Mouse (Mus musculus) lung, adult 18-20 months (tissue): Measurements from ENCODE around the gene Apoe.

ENCODE experiments used
- DNase-seq, 2 experiments: peaks; one replicate each; pipeline ENCODE4 v3.0.0; 2022; ENCODE audit warnings: mixed read lengths in 2 of 2

Apoe gene

DNA sequence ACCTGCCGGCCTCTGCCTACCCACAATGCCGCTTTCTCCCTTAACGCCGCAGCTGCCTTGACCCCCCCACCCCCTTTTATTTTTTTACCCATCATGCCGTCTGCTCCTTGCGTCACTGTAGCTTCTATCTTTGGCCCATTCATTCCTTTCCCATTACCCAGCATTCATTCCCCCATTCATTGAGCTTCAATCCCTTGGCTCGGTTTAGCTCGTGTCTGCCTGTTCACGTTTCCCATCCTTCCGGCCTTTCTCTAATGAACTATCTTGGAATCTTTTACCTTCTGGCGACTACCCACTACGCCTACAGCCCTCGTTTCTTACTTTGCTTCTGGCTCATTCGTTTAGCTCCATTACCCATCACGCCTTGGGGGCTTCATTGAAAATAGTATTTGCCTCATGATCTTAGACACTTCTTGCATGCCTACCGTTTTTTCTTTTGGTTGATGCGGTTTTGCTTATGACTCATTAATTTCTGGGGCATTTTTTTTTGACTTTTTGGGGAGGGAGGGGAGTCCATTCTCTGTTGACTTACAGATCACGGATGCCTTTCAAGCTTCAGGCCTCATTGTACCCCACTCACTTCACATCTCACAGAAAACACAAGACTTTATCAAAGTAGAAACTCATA, 17.2 kb upstream of the Apoe start:
- DNase-seq = no peak

DNA sequence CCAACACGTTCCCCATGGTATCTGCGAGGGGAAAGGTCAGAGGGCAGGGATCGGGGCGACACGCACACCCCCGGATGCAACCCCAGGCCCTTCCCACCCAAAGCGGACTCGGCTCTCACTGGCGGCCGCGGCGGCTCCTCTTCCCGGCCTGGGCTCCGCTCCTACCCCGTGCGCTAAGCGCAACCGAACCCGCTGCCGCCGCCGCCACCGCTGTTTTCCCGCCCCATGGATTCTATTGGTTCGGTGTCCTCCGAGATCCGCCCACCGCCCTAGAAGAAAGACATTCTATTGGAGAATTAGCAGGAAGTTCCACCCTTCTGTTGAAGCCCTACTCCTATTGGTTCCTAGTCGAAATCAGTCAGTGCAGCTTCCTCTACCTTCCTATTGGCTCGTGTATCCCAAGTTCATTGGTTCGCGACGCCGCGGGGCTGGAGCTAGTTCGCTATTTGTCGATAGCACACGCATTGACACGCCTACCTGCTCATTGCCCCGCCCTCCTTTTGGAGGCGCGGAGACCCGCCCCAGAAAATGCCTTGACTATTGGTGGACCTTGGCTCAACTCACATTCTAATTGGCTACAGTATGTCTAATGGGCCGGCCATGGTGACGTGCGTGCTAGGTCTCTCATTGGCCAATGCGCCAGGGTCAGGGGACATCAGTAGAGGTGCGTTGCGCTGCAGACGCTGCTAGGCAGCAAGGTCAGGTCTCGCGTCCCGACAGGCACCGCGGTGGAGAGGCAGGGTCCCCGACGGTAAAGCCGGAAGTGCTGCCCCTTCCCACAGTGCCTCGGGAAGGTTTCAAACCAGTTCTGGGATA, 16.5 kb upstream of the Apoe start, which contains the start of gene Tomm40:
TSS of gene Tomm40 (minus strand) at position 200 of the 816 bp plus-strand sequence.
- DNase-seq = peak; percentile 100

DNA sequence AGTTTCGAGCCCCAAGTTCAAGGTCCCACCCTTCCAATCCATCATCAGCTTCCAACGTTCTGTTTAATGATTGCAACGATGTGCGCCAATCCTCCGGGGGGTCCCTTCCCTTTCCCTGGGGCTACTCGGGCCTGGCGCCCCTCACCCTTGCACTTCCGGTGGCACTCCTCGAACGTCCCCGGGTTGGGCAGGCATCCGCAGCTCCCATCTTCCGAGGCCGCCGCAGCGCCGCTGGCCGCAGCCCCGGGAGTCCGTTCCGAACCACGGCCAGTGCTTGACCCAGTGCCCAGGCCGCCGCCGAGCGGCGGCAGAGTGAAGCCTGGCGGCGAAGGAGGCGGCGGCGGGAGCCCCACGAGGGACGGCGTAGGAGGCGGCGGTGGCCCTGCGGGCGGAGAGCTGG, 15.8 kb upstream of the Apoe start:
- no peak for DNase-seq

DNA sequence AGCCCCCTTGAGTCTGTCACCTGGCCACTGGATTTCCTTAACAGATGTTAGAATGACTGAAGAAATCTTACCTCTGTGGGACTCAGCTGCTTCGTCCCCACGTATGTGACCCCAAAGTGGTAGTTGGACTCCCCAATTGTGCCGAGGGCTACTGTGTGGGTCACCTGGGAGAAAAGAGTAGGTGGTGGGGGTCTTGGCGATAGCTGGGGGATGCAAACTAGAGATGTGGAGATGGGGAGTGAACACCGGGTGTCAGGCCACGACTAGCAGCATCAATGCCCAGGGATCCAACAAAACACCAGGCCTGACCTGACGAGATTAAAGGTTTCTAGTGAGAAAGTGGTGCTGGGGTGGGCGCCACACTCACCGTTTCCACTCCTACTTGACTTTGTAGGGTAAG, 14.6 kb upstream of the Apoe start:
- DNase-seq = no peak

DNA sequence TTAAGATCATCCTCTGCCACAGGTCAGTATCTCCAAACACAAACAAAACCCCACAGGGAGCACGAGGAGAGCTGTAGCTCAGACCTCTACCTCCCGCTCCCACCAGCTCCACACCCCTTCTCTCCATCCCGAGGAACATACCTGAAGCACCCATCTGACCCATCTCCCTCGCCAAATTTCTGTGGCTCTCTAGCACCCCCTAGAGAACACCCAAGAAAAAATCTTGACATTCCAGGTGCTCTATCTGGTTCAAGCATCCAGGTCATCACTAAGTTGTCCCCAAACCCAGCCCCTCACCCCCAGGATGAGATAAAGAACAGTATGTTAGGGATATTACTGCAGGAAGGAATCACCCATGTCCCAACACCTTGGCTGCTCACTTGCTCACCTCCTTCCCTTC, 14.2 kb upstream of the Apoe start:
- DNase-seq = no peak

DNA sequence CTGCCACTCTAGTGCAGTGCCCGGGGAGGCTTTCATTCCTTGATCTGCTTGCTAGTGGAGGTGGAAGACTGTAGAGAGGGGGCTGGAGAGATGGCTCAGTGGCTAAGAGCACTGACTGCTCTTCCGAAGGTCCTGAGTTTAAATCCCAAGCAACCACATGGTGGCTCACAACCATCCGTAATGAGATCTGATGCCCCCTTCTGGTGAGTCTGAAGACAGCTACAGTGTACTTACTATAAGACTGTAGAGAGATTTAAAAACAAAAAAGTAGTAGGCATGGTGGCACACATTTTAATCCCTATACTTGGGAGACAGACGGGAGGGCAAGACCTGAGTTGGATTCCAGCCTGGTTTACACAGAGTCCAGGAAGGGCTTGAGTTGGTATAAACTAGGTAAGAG, 13.4 kb upstream of the Apoe start:
- DNase-seq = no peak

DNA sequence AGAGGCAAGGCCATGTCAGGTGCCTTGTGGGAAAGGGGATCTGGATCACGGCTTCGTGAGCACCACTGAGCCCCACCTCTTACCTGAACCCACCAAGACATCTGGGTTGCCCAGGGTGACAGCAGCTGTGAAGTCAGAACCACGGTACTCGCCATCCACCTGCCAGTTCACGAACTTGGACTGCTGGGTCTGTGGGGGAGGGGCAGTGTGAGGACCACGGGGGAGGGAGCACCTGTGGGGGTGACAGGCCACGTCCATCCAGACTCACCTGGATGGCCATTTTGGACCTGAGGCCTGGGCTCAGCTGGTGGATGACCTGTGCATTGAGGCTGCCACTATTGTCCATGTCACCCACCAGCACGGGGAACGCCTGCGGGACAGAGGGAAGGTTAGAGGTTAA, 11.7 kb upstream of the Apoe start:
- no peak for DNase-seq

DNA sequence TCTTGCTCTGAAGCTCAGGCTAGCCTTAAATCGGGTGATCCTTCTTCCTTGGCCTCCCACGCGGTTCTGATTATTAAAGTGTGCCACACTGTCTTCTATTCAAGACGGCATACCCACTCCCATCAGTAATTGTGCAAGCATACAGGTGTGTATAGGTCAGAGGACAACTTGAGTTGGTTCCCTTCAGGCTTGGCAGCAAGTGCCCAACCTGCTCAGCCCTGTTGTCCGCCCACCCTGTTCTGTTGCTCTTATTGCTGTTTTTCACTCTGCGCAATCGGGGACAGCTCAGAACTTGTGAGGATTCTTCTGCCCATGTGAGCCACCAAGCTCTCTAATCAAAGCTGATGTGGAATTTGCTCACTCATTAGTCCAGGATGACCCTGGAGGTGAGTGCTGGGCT, 6.3 kb upstream of the Apoe start:
- no peak for DNase-seq

DNA sequence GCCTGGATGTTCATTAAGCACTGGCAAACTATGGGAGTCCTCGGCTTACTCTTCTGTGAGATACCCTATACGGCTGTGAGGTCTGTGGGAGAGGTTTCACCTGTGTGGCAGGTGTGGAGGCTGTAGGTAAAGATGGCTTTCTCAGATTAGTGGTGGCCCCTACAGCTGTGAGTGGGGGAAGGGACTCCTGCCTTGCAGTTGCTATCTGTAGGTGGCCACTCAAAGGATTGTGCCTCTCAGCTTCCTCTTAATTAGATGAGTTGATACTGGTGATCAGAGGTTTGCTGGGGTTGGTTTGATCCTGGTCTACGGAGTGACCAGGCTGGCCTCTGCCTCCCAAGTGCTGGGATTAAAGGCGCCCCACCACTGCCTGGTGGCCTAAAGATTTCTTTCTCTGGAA, 5.5 kb upstream of the Apoe start:
- DNase-seq = no peak

DNA sequence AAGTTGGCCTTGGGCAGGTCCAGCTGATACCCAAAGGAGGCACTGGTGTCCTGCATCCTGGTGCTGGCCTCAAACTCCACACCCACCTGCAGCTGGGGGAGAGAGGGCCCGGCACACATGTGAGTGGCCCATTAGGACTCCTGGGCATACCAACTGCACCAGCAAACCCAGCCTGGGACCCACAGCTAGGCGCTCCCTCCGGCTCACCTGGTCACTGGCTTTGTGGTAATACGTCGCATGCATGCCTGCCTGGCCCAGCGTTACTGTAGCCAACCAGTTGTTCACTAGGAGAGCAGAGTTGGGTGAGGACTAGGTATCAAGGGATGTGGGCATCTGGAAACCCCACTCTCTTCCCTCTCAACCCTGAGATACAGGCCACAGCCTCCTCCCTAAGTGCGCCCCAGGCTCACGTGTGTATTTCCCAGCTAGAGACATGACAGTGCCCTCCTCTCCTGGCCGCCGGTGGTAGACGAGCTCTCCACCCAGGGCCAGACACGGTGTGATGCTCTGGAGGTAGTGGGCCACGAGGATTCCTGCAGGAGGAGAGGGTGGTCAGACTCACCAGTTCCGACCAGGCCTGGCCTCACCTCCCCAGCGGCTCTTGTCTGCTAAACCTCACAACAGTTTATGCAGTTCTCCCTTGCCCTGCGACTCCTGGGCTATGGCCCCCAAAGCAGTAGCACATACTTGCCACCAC, 4.0 kb upstream of the Apoe start:
- no peak for DNase-seq

DNA sequence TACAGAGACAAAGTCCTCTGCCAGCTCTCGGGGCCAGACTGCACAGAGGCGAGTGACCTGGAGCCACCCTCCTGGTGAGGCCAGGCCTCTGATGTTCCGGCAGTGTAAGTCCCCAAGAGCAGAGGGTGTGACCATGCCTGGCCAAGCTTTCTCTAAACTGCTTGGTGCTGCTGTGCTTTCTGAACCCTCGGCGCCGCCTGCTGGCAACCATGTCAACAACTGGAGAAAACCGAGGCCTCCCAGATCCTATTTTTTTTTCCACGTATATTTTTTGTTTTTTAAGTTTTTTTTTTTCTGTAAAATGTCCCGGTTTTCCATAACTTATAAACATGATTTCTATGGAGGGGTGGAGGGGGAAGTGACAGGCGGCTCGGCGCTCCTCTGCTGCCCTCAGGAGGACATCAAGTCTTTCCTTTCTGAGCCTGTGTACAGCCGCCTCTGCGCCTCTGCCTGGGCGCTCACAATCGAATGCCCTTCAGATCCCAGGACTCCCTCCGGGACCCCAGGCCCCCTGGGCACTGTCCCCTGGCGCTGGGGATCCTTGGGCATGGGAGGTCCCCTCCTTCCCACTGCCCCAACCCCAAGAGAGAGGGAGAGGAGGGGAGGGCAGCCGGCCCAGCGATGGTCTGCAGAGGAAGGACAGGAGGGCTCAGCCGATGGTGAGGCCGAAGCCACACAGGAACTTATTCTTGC, 2.2 kb upstream of the Apoe start:
- peak; percentile 75 to 82 for DNase-seq

DNA sequence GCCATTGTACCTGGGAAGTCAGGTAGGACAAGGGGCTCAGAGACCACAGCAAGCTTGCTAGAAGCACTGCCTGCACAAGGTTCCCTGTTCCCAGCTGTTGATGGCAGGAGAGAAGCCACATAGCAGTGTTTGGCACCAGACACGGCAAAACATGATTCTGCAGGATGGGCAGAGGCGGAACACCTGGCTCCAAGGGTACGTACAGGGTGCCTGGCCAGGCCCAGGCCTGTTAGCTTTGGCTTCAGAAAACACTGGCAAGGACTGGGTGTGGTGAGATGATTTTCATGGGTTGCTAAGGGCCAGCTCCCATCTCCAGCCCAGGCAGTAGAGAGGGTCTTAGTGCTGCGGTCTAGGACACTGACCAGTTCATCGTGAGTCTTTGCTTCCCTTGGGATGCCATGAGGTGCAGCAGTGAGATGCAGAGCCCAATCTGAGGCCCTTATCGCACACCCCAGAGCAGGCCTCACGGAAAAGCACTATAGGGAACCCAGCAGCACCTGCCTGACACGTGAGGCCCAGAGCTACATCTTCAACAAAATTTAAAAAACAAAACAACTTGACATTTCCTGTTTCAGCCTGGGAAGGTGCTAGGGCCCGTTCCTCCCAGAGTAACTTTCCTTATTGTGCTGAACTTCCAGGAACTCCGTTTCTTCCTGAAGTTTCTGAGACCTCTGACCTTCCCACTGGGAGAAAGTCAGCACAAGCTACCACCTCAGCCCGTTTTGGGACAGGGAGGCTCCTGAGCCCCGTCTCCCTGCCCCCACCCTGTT, 1.5 kb upstream of the Apoe start:
- DNase-seq = no peak

DNA sequence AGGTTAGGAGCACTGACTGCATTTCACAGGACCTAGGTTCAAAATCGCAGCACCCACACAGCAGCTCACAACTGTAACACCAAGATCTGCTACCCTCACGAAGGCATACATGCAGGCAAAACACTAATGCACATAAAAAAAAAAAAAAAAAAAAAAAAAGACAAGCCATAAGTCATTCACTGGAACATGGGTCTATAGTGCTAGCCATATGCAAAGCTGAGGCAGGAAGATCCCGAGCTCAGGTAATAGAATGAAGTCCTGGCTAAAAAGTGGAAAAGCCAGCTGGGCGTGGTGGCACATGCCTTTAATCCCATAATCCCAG, 800 bp upstream of the Apoe start:
- DNase-seq = no peak

DNA sequence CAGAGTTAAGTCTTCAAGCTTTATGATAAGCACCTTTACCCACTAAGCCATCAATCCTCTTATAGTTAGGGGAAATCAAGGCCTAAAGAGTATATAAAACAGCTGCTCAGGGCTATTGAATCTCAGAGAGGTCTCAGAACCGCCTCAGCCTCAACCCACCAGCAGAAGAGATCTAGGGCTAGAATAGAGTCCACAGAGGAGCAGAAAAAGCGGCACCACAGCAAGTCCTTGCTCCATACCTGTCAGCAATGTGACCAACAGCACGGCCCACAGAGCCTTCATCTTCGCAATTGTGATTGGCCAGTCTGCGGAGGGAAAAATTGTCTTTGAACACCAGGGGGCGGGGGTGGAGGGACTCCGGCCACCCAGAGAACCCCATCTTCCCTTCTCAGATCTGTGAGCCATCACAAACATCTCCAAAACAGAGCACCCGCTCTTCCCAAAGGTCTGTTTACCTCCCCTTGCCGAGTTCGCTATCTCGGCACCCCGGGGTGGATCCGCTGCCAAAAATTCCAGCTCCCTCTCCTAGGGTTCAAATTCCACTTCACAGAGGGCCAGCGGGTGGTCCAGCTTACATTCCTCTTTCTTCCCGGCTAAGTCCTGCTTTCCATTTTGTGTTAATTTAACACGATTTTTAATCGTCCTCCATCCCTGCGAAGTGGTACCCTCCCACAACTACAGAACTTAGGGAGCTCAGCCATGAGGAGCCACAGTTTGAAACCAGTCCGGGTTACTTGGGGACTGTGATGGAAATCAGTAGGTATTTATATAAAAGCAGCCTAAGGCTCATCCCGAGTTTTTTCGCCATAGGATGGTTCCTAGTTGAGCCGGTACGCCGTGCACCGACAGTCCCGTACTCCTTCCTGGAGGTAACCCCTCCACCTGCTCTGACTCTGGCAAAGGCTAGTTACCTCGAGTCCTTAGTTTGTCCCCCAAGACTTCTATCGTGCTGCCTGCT, 760 bp downstream of the Apoe start:
- no peak for DNase-seq

DNA sequence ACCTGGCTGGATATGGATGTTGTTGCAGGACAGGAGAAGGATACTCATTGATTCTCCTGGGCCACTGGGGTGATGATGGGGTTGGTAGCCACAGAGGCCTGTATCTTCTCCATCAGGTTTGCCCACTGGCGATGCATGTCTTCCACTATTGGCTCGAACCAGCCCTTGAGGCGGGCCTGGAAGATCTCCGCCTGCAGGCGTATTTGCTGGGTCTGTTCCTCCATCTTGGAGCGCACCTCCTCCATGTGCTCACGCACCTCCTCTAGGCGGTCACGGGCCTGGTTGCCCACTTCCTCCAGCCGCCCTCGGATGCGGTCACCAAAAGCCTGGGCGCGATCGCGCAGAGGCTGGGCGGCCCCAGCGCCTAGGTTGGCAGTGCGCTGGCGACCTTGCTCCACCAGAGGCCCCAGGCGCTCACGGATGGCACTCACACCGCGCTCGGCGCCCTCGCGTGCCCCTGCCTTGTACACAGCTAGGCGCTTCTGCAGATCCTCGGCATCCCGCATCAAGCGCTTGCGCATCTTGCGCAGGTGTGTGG, 2.6 kb downstream of the Apoe start:
- DNase-seq = no peak

DNA sequence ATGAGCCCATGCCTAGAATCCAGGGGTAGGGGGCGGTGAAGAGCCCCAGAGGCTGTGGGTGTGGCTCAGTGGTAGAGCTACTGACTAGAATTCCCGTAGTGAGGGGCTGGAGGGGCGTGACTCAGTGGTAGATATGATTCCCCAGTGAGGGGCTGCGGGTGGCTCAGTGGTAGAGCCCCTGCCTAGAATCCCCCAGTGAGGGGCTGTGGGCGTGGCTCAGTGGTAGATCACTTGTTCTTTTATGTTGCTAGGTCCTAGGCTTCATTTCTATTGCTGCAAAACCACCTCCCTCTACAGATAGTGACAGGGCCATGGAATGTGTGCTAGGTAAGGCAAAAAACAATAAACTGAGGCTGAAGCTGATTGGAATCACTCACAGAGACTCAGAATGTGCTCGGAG, 3.1 kb downstream of the Apoe start:
- no peak for DNase-seq

DNA sequence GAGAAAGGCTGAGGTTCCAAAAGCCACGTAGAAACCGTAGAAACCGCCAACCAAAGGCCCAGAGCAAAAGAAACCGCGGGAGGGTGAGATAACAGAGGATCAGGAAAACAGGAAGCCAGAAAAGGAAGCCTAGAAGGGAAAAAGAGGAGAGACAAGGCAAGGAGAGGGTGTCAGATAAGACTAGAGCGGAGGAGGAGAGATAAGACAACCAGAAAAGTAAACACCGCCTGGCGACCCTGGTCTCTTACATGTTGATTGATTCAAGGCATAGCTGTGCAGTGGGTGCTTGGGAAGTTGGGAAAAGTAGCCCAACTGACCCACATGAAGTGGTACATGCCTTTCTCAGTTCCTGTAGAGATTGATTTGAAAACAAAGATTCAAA, 3.8 kb downstream of the Apoe start:
- DNase-seq = no peak

DNA sequence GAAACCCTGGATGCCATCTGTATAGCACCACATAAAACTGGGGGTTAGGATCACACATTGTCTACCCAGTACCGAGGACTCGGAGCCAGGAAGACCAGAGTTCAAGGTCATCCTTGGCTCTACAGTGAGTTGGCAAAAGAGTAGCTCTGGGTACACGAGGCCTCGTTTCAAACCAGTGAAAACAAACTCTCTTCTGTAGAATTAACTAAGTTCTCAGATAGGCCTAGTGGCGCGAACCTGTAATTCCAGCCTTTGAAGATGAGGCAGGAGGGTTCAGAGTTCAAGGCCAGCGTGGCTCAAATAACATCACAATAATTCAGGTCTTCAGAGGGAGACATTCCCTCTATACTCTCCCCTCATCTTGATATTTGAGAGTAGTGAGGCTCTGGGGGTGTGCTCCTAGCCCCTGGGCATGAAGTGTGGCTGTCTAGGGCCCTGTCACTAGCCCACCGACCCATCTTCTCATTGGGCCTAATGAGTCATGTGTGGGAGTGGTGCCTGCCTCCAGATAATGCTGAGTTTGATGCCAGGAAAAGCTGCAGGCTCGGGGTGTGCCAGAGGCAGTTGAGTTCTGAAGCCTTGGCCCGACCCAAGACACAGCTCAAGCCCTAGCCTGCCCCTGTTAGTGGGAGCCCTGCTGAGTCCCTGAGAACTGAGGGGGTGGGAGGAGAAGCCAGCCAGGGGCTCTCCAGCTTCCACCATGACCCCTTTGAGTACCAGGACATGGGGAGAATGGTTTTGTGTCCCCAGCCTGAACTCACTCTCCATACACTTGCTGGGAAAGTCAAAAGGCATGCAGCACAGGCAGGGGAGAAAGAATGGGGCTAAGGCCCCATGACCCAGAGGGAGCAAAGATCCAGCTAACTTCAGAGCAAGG, 4.4 kb downstream of the Apoe start:
- no peak for DNase-seq

DNA sequence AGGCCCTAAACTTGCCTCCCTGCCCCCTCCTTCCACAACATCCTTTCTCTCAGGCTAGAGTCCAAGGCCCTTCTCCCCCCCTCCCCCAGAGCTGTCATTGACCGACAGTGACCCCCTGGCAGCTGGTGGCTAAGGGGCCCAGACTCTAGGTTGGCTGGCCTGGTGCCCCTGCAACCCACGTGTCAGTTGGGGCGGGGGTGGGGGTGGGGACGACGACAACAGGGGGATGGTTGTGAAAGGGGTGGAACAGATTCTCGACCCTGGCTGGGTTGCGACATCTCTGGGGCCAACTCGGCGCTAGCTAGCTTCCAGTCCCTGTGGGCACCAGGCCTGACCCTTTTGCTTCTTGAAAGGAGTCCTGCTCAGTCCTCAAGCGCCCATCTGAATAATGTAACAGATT, 5.6 kb downstream of the Apoe start:
- peak; percentile 71 to 75 for DNase-seq
